Mouse (Mus musculus) bone marrow macrophage, adult 2 months (primary cell): ENCODE results near the gene Nlrc5.

Experiments used
- CTCF ChIP-seq: IDR thresholded peaks from 2 replicates; pipeline ENCODE4 v1.5.1; 2012; ENCODE audit warnings: low read depth, mild to moderate bottlenecking, low read length, moderate library complexity
- POLR2A ChIP-seq: IDR thresholded peaks from 2 replicates; pipeline ENCODE4 v1.6.1; 2012; ENCODE audit warnings: mild to moderate bottlenecking, low read depth, low read length, borderline replicate concordance

DNA sequence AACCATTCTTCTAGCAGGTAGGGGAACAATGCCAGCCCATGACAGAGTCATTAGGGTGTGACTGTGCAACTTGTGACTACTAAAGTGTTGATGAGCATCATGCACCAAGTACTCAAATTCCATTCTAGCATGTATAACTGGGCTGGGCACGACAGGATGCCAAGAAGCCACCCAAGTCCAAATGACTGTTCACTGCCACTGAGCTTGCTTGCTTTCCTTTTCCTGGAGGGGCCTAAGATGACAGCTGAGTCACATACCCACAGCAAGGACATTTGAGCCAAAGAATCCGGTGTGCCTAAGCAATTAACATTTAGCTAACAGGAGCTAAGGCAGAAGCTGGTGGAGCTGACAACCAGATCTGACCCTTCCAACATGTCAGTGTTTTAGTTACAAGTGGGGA, 137.7 kb downstream of the Nlrc5 start:
- TF ChIP-seq CTCF (no peak), POLR2A (no peak)
